In the genomic region with DNA sequence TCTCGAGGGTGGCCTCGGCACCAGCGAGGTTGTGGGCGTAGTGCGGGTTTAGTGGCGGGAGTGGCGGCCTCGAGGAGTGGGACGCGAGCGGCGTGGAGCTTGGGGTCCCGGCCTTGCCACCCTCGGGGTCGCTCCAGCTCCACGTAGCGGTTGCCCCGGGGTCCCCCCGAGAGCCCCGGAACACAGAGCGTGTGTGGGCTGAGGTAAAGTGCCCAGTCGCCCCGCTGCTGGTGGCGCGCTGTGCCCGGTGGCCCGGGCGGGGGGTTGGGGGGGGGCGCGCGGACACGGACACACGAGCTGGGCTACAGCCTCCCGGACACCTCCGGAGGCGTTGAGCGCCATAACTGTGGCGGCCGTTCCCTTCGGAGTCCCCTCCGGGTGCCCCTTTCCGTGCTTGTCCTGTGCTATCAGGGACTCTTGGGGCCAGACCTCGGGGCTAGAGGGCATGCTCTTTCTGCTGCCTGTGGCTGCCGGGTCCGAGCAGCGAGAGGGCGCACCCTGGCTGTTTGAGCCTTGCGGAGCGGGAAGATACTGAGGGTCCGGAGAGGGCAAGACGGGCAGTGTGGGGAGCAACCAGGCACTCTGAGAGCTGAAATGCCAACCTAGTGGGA, we compare ENCODE assay signal across 8 mouse cellular contexts. TPM values are rescaled to one million over a fixed set of nuclear protein-coding genes. Genes with fewer than 3 reads are reported as not detected.
DNase-seq lines count a peak whose midpoint lies in the region; ATAC-seq lines count a peak whose summit lies in the region.

No protein-coding gene starts in this region.

- H3K27me3 ChIP-seq in forebrain, embryonic 13.5 days: no peaks in the 10 kb centered on the region
- H3K27me3 ChIP-seq in hindbrain, embryonic 14.5 days (ENCODE audit: control insufficient read depth, insufficient read depth, low read length): no peaks in the 10 kb centered on the region
- H3K27me3 ChIP-seq in limb, embryonic 15.5 days: no peaks in the 10 kb centered on the region
- H3K27me3 ChIP-seq in midbrain, embryonic 14.5 days (ENCODE audit: control insufficient read depth, insufficient read depth, low read length): no peaks in the 10 kb centered on the region

- ATAC-seq in forebrain, embryonic 13.5 days: peak; percentile 14; the same call in 1 of the 2 replicates
- peak; percentile 36 for ATAC-seq in hindbrain, embryonic 14.5 days (ENCODE audit: low FRiP score)
- no peak; the same call in none of the 2 replicates for ATAC-seq in limb, embryonic 15.5 days (ENCODE audit: insufficient number of reproducible peaks, low FRiP score, low TSS enrichment, low read depth)
- ATAC-seq in midbrain, embryonic 14.5 days (ENCODE audit: low FRiP score, low TSS enrichment): no peak; the same call in 1 of the 2 replicates

- peak overlapping the region; percentile 61 for H3K4me2 ChIP-seq in forebrain, embryonic 13.5 days
- H3K4me2 ChIP-seq in hindbrain, embryonic 14.5 days (replicated peaks): peak overlapping the region; percentile 56
- H3K4me2 ChIP-seq in limb, embryonic 15.5 days: peak overlapping the region; percentile 51
- peak overlapping the region; percentile 53 for H3K4me2 ChIP-seq in midbrain, embryonic 14.5 days (ENCODE audit: low read length)

- DNase-seq in left cerebral cortex, adult 18-20 months (ENCODE audit: low spot score in 2 of 2): peak; percentile 2 to 10
- no peak for DNase-seq in left cerebral cortex, adult 11 months (ENCODE audit: low spot score)
- DNase-seq in cerebellum, adult 11-12 months: peak; percentile 22
- no peak for DNase-seq in hindbrain, embryonic 14.5 days (ENCODE audit: low spot score)
- peak; percentile 47 for DNase-seq in midbrain, embryonic 14.5 days
- DNase-seq in spleen, postnatal 36 days (ENCODE audit: low spot score in 2 of 2): peak; percentile 26 to 27

- H3K4me3 ChIP-seq in forebrain, embryonic 13.5 days: peak overlapping the region; percentile 63
- H3K4me3 ChIP-seq in hindbrain, embryonic 14.5 days (replicated peaks; ENCODE audit: low read length): peak overlapping the region; percentile 53
- H3K4me3 ChIP-seq in limb, embryonic 15.5 days: peak overlapping the region; percentile 60
- peak overlapping the region; percentile 57 for H3K4me3 ChIP-seq in midbrain, embryonic 14.5 days (replicated peaks; ENCODE audit: low read depth, low read length)

- peaks cover 1% of the 10 kb centered on the region for H3K36me3 ChIP-seq in forebrain, embryonic 13.5 days (ENCODE audit: poor library complexity, severe bottlenecking)
- 0 out of 2 replicates have a peak, but pooled peaks cover 2% of the 10 kb centered on the region for H3K36me3 ChIP-seq in hindbrain, embryonic 14.5 days (replicated peaks; ENCODE audit: control insufficient read depth, insufficient read depth)
- no peaks in the 10 kb centered on the region for H3K36me3 ChIP-seq in limb, embryonic 15.5 days
- no peaks in the 10 kb centered on the region for H3K36me3 ChIP-seq in midbrain, embryonic 14.5 days (ENCODE audit: control insufficient read depth, insufficient read depth, low read length)

- peak overlapping the region; percentile 86 for H3K27ac ChIP-seq in forebrain, embryonic 13.5 days
- peak overlapping the region; percentile 89 for H3K27ac ChIP-seq in hindbrain, embryonic 14.5 days
- H3K27ac ChIP-seq in limb, embryonic 15.5 days: peak overlapping the region; percentile 73
- peak overlapping the region; percentile 87 for H3K27ac ChIP-seq in midbrain, embryonic 14.5 days (replicated peaks; ENCODE audit: low read depth, low read length)

- peak overlapping the region; percentile 75 for H3K9ac ChIP-seq in forebrain, embryonic 13.5 days
- peak overlapping the region; percentile 62 for H3K9ac ChIP-seq in hindbrain, embryonic 14.5 days
- H3K9ac ChIP-seq in limb, embryonic 15.5 days: peak overlapping the region; percentile 39
- peak overlapping the region; percentile 64 for H3K9ac ChIP-seq in midbrain, embryonic 14.5 days (replicated peaks; ENCODE audit: low read length)

- no peaks in the 10 kb centered on the region for H3K9me3 ChIP-seq in forebrain, embryonic 13.5 days (replicated peaks)
- no peaks in the 10 kb centered on the region for H3K9me3 ChIP-seq in hindbrain, embryonic 14.5 days (ENCODE audit: control insufficient read depth, low read length)
- H3K9me3 ChIP-seq in limb, embryonic 15.5 days: no peaks in the 10 kb centered on the region
- H3K9me3 ChIP-seq in midbrain, embryonic 14.5 days (ENCODE audit: control insufficient read depth, low read length): no peaks in the 10 kb centered on the region

- WGBS in forebrain, embryonic 13.5 days: 20% methylated on average over 41 of the region's 51 CpGs
- WGBS in hindbrain, embryonic 14.5 days: 27% methylated on average over 20 of the region's 51 CpGs
- 21% methylated on average over 37 of the region's 51 CpGs for WGBS in limb, embryonic 15.5 days
- 21% methylated on average over 43 of the region's 51 CpGs for WGBS in midbrain, embryonic 14.5 days

- H3K4me1 ChIP-seq in forebrain, embryonic 13.5 days: peaks cover 6% of the 10 kb centered on the region; the same call in 1 of the 2 replicates
- peaks cover 5% of the 10 kb centered on the region; the same call in 1 of the 2 replicates for H3K4me1 ChIP-seq in hindbrain, embryonic 14.5 days (replicated peaks; ENCODE audit: control insufficient read depth, insufficient read depth, low read length)
- no peaks in the 10 kb centered on the region for H3K4me1 ChIP-seq in limb, embryonic 15.5 days
- H3K4me1 ChIP-seq in midbrain, embryonic 14.5 days (ENCODE audit: control insufficient read depth, insufficient read depth, low read length): 0 out of 2 replicates have a peak, but pooled peaks cover 5% of the 10 kb centered on the region

RNA-seq across cellular contexts. Expression of gene Jade3, which starts 0.5 kb away (rescaled TPM):
- total RNA-seq in left cerebral cortex, adult 18-20 months (2021): 1 to 10 TPM; 7.2 to 9.1 TPM
- 7.6 and 8.2 TPM in 2 replicates for polyA plus RNA-seq in forebrain, embryonic 13.5 days (2015; fragmentation: Nextera tagmentation; extraction: Ambion mirVana)
- 4.8 and 5.7 TPM in 2 replicates for polyA plus RNA-seq in hindbrain, embryonic 14.5 days (2014; fragmentation: Nextera tagmentation; extraction: Ambion mirVana)
- 4.7 and 5.3 TPM in 2 replicates for polyA plus RNA-seq in limb, embryonic 15.5 days (2015; fragmentation: Nextera tagmentation; extraction: Ambion mirVana)
- 5.2 and 7.8 TPM in 2 replicates for polyA plus RNA-seq in midbrain, embryonic 14.5 days (2014; fragmentation: Nextera tagmentation; extraction: Ambion mirVana)

Comparison
In these comparisons a context has a peak if more than half of its experiments do, and no peak if none do; other contexts are left out.
1. DNase-seq: peak in left cerebral cortex, adult 18-20 months (2 of 2), cerebellum, adult 11-12 months (single experiment), midbrain, embryonic 14.5 days (single experiment) and spleen, postnatal 36 days (2 of 2); none in left cerebral cortex, adult 11 months (single experiment) and hindbrain, embryonic 14.5 days (single experiment).
2. ATAC-seq: peak in forebrain, embryonic 13.5 days (single experiment) and hindbrain, embryonic 14.5 days (single experiment); none in limb, embryonic 15.5 days (single experiment) and midbrain, embryonic 14.5 days (single experiment).
3. Peak in every context shown above with its lines, with median percentiles within 50 percentile points of each other: H3K27ac ChIP-seq, H3K4me2 ChIP-seq, H3K4me3 ChIP-seq and H3K9ac ChIP-seq.